Mouse (Mus musculus) spleen, postnatal 36 days (tissue): Measurements from ENCODE around the gene Slc9a9.

Experiments used
- DNase-seq, 2 experiments: peaks; one replicate each; pipeline ENCODE4 v3.0.0; 2022; ENCODE audit warnings: low spot score in 2 of 2, mixed read lengths in 1 of 2

The Slc9a9 gene

GRCm38 (mm10) chr9:94682260-94682659, 12.6 kb downstream of the Slc9a9 start:
- no peak for DNase-seq

DNA sequence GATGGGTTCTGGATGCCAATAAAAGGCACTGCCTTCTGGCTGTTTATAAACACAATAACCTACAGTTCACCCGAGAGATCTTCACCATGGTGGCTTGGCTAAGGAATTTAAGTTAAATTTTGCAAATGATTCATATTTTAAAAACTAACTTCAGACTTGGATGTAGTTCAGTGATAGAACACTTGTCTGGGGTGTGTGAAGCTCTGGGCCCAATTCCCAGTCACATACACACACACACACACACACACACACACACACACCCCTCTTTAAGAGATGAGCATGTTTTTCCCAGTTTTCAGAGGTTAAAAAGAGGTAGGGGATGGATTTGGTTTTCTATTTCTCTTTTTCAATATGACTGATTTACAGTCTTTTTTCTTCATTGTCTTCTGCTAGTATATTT, 15.9 kb downstream of the Slc9a9 start:
- DNase-seq: no peak

DNA sequence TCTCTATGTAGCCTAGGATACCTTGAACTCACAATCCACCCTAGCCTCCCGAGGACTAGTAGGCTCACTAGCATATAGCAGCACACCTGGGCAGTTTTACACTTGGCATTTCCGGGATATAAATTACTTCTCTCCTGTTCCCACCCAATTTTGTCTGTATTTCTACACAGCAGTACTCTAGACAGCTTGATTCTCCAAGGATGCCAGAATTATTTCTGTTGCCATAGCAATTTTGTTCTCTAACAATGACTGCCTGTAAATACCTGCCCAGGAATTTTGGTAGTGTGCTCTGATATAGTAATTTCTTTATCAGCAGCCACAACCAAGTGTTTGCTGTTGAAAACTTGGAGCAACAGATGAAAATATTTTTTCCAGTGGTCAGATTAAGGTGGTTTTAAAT, 16.7 kb downstream of the Slc9a9 start:
- DNase-seq: no peak

- no peak for DNase-seq
Measured at GRCm38 (mm10) chr9:94687203-94687859, 17.6 kb downstream of the Slc9a9 start.

DNA sequence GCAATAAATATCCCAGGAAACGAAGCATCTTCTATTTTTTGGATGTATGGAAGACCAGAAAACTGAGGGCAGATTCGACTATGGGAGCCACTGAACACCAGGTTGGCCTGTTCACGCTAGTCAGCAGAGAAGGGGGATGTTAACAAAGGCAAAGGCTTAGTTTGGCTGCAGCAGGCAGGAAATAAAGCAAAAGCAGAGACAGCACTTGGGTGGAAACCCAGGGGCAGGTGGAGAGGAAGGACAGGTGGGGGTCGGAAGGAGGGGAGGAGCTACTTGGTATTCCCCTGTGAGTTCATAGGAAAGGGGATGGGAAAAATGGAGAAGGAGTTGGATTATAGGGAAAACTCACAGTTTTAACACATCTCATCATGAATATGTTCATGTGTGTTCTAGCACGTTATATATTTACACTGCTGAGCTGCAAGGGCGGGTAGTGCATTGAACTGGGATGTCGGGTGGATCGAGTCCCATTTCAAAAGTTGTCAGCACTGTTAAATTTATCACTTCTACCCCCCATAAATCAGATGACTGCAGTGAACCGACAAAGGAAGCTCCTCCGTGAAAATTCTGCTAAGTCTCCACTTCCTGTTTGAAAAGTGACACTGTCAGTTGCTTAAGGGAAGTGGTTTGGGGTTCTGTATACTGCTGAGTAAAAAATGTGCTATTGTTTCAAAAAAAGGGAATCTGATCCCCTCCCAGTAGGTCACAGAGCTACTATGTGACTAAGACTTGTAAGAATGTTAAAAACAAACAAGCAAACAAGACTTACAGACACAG, 21.8 kb downstream of the Slc9a9 start:
- peak; percentile 51 to 56 for DNase-seq

DNA sequence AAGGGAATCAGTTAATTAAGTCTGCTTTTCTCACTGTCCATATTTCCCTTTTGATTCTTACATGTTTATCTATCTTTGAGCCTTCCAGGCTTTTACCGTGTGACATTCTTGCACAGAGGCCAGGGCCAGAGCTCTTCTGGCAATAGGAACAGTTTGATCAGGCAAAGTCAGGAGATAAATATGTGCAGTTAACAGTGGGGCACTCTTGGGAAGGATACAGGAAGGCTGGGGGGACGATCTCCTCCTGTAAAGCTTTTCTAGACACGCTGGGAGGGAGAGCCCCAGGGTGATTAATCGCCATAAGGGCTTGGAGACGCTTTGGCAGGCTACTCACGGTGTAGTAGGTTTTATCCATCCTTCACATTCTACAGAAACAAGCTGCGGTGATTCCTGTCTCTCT, 22.4 kb downstream of the Slc9a9 start:
- no peak for DNase-seq

DNA sequence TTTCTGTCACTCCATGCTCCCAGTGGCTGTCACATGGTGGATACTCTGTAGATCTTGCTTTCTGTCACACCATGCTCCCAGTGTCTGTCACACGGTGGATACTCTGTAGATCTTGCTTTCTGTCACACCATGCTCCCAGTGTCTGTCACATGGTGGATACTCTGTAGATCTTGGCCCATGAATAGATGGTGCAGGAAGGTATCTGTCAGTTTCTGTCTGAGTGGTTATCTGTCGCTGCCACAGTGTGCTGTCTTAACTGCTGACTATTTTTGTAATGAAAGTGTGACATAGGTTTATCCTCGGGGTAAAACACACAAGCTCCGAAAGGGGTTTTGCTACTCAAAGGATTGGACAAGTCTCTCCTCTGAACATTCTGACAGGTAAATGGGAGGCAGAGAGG, 24.5 kb downstream of the Slc9a9 start:
- DNase-seq: no peak

DNA sequence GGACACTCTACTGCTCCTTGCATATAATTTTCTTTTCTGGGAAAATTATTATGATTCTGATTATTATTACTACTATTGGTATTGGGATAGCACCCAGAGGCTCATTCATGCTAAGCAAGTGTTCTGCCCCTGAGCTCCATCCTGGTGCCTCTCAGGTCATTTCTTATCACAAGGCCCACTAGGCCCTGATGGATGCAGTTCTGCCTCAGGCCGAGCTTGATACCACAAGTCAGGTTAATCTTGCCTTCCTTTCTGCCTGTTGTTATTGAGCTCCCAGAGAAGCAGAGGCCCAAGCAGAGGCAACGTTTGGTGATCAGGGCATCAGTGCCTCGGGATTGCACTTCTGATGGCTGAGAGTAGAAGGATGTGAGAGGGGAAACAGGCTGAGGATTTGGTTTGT, 25.3 kb downstream of the Slc9a9 start:
- DNase-seq: peak in 1 of 2 experiments; percentile 17

DNA sequence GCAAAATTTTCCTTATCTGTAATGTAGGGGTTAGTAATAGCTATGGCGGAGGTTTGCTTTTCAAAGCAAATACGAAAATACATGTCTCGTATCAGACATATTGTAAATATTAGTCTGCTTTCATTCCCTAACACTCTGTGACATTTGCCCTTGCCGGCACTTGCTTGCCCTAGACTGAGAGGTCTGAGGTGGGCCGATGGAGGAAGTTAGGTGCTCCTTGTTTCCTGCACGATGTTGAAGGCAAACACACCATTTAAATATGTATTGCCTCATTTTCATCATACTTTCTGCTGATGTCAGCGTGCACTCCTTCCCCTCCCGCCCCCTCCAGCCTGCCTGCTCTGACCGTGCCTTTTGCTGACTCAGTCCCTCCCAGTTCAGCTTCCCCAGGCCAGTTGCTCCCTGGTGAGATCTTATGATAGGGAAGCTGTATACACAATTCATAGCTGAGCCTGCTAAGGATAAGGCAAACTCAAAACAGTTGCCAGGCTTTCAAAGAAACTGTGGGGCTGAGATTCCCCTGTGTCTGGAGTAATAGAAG, 26.9 kb downstream of the Slc9a9 start:
- DNase-seq: peak; percentile 28 to 37

- DNase-seq: no peak
Measured at GRCm38 (mm10) chr9:94698175-94698574, 28.5 kb downstream of the Slc9a9 start.

DNA sequence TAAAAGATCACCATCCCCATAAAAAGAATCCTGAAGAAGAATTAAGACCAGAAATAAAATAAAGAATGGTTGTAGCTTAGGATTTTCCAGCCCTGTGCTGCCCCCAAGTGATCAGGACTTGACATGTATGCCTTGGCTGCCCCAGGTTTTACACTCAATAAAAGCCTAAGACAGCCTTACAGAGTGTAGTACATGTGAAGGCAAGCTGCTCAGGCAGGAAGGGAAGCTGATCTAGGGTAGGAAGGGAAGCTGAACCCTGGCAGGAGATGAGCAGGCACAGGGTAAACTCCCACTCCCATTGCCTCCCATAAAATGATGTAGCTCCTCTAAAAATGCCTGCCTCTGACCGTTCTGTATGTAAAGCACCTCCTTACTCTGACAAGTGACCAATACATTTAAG, 30.8 kb downstream of the Slc9a9 start:
- DNase-seq: no peak

DNA sequence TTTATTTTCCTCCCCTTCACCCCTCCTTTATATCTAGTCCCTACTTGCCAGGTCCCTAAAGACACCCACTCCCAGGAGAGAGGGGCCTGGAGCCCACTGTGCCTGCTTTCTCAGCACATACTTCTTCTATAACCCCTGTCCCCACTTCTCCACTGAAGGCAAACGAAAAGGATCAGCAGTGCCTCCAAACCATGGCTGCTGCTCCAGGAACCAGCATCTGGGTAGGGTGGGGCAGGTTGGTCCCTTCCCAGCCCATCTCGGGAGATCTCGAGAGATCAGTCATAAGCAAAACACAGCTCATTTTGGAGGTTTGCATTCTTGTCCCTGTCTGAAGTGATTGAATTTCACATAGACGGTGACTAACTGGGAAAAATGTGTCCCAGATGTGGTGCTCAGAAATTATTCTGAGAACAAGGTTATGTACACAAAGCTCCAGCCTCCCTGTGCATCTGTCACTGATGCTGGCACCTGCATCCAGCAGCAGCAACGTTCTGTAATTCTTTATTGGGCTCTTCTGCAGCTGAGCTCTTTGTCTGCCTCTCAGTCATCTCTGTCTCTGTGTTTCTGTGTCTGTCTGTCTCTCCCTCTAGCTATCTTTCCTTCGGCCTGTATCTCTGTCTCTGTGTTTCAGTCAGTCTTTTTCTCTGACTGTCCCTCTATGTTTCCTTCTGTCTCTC, 31.6 kb downstream of the Slc9a9 start:
- no peak for DNase-seq

DNA sequence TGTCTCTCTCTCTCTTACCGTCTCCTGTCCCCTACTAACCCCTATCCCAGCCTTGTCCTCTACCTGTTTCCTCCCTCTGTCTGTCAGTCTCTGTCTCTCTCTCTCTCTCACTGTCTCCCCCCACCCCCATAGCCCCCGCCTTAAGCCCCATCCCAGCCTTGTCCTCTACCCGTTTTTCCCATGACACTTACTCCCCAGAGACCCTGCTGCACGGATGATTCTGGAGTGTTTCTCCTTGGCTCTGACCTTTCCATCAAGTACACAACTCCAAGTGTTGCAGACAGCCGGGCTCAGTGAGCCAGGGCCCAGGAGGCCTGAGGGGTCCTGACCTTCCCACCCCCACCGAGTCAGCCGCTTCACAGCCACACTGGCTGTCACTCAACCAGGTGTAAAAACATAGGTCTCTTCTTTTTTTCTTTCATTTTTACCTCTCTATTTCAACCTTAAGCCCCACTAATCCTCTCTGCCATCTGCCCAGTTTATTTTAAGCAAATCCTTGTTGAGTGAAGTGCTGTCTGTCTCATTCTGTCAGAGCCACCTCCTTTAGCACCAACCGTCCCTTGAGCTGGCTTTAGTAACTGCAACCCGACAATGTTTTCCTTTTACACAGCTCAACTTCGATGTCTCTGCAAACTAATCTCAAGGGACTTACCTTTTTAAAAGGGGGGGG, 32.4 kb downstream of the Slc9a9 start:
- DNase-seq: no peak

- DNase-seq: no peak
Measured at GRCm38 (mm10) chr9:94704986-94705757, 35.5 kb downstream of the Slc9a9 start.

DNA sequence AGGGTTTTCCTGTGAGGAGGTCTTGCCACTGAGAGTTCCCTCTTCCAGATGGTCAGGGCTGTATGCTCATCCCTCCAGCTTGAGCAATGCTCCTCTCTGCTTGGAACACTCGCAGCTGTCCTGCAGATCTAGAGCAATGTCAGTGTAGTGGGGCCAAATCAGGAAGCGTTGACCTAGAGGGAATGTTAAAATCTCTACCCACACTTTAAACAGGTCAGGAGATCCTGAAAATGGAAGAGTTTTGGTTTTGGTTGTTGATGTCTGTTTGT, 36.0 kb downstream of the Slc9a9 start:
- DNase-seq: no peak

DNA sequence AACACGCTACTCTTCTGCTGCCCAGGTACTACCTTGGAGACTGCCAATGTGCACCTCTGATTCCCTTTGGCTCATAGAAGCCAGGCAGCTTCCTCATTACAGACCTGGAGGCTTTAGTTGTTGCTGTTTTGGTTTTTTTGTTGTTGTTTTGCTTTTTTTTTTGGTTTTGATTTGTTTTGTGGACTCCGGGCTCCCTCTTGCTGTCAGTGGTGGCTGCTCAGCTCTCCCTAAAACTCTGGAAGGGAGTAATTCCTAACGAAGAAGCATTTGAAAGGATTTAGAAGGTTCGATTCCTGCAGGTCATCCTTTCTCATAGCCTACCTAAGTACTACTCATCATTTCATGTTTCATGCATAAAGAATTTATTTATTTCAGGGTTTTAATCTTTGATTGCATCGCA, 42.4 kb downstream of the Slc9a9 start:
- no peak for DNase-seq

DNA sequence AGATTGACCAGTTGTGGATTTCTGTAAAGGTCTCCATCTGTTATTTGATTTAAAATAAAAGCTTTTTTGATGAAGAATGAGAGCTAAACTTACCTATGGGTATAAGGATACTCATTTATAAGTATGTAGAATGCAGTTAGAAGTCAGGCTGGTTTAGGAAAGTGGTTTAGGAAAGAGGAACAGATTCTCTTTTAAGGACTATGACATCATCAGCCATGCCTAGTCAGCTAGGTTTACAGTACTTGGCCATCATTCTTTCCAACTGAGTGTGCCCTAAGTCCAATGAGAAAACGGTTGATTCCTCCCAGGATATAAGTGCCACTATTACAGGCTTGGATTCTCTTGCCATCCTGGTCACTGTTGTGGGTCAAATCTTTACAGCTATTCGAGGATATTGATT, 47.0 kb downstream of the Slc9a9 start:
- DNase-seq: no peak

DNA sequence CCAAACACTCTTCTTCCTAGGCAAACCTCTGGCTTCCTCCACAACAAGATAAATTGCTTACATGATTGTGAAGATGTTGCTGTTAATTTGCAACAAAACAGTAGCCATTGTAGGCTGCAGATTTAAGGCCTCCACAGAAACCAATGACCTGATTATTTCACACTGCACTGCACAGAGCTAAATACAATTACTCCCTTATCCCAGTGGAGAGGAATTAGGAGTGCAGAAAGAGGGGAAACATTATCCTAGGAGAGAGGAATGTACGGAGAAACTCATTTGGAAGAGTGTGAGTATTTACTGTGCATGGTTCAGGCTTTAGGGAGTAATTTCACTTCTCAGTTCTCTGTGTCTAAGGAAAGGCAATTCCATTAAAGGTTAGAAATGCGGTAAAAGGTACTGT, 53.9 kb downstream of the Slc9a9 start:
- no peak for DNase-seq

DNA sequence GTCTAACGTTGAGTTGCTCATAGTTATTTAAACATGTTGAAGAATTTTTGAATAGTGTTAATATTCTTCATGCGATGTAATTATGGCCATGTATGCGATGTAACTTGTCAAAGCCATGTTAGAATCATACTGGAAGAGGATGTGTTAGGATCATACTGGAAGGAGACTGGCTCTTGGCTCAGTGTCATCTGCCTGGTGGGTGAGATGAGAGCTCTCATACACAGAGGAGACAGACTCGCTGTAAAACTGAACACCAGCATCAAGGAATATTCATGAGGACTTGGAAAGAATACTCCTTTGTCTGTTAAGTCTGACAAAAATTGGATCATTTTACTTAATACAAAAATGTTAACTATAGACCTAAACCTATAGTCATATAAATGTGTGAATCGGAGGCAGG, 55.4 kb downstream of the Slc9a9 start:
- DNase-seq: no peak

- DNase-seq: no peak
Measured at GRCm38 (mm10) chr9:94727457-94727856, 57.7 kb downstream of the Slc9a9 start.

DNA sequence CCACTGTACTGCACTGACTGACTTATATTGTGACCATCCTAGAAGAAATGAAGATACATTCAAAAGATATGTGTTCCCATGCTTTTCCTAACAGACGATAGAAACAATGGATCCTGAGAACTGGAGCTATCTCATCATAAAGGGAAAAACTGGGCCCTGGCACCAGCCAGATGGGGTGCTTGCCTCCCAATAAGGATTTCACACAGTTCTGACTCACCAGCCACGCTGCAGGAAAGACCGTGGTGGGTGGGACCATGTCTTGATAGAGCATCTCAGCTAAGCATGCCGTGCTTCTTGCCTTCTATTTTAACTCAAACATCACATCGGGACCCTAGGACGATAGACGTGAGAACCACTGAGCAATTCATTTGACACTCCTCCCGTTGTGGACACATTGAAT, 60.7 kb downstream of the Slc9a9 start:
- DNase-seq: no peak

DNA sequence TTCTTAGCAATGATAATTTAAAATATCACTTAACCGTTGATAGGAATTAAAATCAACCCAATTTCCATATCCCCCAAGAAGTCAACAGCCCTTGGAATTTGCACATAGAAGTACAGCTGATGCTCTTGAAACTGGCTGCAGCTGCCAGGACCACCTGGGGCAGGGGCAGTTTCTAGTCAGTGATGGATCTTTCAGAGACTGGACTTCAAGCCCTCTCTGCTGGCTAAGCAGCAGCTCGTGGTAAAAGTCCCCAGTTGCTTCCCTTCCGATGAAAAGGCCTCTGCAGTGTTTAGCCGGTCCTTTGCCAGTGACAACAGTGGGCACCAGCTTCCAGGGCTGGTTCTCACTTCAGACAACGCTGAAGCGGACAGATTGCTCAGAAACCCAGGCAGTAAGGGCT, 62.4 kb downstream of the Slc9a9 start:
- no peak for DNase-seq
